Mouse (Mus musculus): ENCODE results near the gene Adh4. TPM values are rescaled to one million over a fixed set of nuclear protein-coding genes. Genes with fewer than 3 reads are reported as not detected.

The Adh4 gene
- polyA plus RNA-seq, 1 experiment = 1.7 TPM

DNA sequence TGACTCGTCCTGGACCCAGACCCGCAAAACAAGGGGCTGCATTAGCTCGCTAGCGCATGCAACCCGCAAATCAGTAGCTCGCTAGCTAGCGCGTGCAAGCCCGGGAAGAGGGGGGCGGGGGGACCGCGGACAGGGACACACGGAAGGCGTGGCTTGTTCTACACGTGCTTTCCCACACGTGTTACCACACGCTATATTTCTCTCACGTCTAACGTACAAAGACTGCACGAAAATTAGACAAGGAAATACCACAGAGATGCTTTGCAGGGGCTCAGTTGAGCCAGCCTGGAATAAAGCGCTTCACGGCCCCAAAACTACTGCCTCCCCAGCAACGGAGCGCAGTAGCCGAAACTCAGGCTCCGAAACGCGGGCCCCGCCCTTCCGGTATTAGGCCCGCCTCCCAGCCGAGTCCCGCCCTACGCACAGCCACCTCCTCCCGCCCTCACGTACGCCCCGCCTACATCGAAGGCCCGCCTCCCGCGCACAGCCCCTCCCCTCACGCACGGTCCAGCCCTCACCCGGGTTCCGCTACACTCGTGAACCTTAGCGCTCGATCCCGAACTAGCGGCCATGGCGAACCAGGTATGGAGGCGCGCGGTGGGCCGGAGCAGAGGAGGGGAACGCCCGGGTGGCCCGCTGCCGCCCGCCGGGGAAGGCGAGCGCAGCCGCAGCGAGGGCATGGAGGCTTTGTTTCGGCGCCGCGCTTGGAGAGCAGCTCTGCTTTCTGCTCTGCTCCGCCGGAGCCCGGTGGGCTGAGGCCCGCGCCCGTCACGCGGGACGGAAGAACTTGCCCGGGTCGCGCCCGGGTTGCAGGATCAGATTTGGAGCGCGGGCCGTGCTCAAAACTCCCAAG lies 27.6 kb downstream of the Adh4 start, which contains the start of gene Adh5:
Gene Adh5 (plus strand): TSS at position 482 of the 853 bp plus-strand sequence.
- Histone ChIP-seq H3K27me3 (ENCODE audit: control insufficient read depth, insufficient read depth, low read length) (no peaks in the 10 kb centered on the region), H3K4me1 (ENCODE audit: control insufficient read depth, insufficient read depth, insufficient read length, low read length) (no peaks in the 10 kb centered on the region; the same call in 1 of the 2 replicates), H3K27ac (ENCODE audit: insufficient read depth, low read depth, low read length) (peak within 1 kb of the TSS; percentile 26; the same call in 1 of the 2 replicates), H3K36me3 (ENCODE audit: control insufficient read depth, insufficient read depth, low read length) (peaks cover 13% of the 10 kb centered on the region), H3K4me3 (ENCODE audit: low read depth, low read length) (peak within 1 kb of the TSS; percentile 91)
- TF ChIP-seq CTCF (IDR thresholded peaks at IDR 0.05; ENCODE audit: extremely low read depth, insufficient read length, insufficient replicate concordance, low read depth, low read length) = no peak
- peak; percentile 60 for TF ChIP-seq POLR2A (IDR thresholded peaks at IDR 0.05; ENCODE audit: low read depth, low read length)
- under 1% methylated on average over 86 of the region's 86 CpGs for WGBS

DNA sequence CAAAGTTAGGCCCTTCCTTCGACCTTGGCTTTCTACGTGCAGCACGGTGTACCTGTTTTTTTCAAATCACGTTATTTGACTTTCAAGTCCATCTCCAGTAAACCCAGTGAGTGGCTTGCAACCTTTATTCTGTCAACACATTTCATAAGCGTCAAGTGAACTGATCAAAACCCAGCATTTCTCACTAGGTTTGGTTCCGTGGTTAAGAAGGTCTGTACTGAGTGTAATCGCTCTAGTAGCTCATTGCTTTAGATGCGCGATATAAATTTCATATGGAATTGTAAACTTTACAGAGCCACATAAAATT lies 28.2 kb downstream of the Adh4 start:
- 2% methylated on average over 9 of the region's 9 CpGs for WGBS

DNA sequence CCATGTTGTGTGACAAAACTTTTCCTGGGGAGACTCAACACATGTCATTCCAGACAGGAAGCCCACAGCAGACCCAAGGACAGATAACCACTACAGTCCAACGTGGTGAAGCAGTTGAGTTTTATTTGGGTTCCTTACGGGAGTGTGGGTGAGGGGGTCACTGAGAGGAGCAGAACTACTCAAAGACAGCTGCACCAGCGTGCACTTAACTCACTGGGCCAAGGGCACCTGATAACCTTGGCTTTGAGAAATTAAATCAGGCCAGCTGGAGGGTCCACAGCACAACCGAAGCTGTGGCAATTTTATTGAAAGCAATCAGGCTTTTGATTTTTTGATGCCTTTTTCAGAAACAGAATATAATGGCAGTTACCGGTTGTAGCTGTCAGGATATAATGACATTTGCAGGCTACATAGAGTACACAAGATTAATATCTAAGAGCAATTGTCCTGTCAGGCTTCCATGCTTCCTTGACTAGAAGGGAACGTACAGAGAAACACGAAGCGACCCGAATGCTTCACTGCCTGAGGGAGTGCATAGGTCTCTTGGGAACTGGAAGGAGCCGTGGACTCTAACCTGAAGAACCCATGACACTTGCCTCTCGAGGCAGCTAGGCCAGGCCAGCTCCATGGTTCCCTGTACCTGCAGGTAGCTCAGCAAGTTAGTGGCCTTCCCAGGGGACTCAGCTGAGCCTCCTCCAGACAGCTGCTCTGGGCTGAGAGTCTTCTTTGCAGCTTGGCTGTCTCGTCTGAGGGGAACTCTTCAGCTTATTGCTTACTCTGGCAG lies 33.0 kb downstream of the Adh4 start:
- H3K36me3 ChIP-seq (ENCODE audit: control insufficient read depth, insufficient read depth, low read length) = peaks cover 50% of the 10 kb centered on the region
- no peak overlapping the region for H3K4me3 ChIP-seq (ENCODE audit: low read depth, low read length)
- TF ChIP-seq CTCF (IDR thresholded peaks at IDR 0.05; ENCODE audit: extremely low read depth, insufficient read length, insufficient replicate concordance, low read depth, low read length) = no peak
- no peak for TF ChIP-seq POLR2A (IDR thresholded peaks at IDR 0.05; ENCODE audit: low read depth, low read length)
- no peak overlapping the region for H3K27ac ChIP-seq (ENCODE audit: insufficient read depth, low read depth, low read length)
- 71% methylated on average over 12 of the region's 12 CpGs for WGBS
- H3K27me3 ChIP-seq (ENCODE audit: control insufficient read depth, insufficient read depth, low read length) = no peaks in the 10 kb centered on the region
- no peaks in the 10 kb centered on the region for H3K4me1 ChIP-seq (ENCODE audit: control insufficient read depth, insufficient read depth, insufficient read length, low read length)

More for the DNA sequence above, 28.2 kb downstream of the Adh4 start:
- TF ChIP-seq CTCF (IDR thresholded peaks at IDR 0.05; ENCODE audit: extremely low read depth, insufficient read length, insufficient replicate concordance, low read depth, low read length) (no peak), POLR2A (IDR thresholded peaks at IDR 0.05; ENCODE audit: low read depth, low read length) (no peak)
- H3K4me1 ChIP-seq (ENCODE audit: control insufficient read depth, insufficient read depth, insufficient read length, low read length) = no peaks in the 10 kb centered on the region; the same call in 1 of the 2 replicates
- H3K4me3 ChIP-seq (ENCODE audit: low read depth, low read length) = peak overlapping the region; percentile 91
- H3K36me3 ChIP-seq (ENCODE audit: control insufficient read depth, insufficient read depth, low read length) = peaks cover 17% of the 10 kb centered on the region
- H3K27me3 ChIP-seq (ENCODE audit: control insufficient read depth, insufficient read depth, low read length) = no peaks in the 10 kb centered on the region
- H3K27ac ChIP-seq (ENCODE audit: insufficient read depth, low read depth, low read length) = peak overlapping the region; percentile 26; the same call in 1 of the 2 replicates

DNA sequence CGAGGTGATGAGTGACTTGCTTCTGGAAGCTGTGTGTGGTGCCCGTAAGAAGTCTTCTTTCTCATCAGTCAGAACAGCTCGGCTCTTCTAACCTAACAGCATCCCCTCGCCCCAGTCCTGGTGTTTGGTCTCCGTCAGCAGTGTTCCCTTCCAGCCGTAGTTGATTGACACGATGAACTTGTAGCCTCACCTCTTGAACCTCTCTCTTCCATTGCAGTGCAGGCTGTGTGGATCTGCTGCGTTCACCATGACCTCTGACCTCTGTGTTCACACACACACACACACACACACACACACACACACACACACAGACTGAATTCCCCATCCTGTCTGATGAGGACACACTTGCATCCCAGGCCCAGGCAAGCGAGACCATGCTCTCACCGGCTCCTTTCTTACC lies 36.9 kb downstream of the Adh4 start:
- H3K27me3 ChIP-seq (ENCODE audit: control insufficient read depth, insufficient read depth, low read length) = no peaks in the 10 kb centered on the region
- H3K36me3 ChIP-seq (ENCODE audit: control insufficient read depth, insufficient read depth, low read length) = peaks cover 61% of the 10 kb centered on the region
- H3K4me1 ChIP-seq (ENCODE audit: control insufficient read depth, insufficient read depth, insufficient read length, low read length) = no peaks in the 10 kb centered on the region
- H3K4me3 ChIP-seq (ENCODE audit: low read depth, low read length) = no peak overlapping the region
- WGBS = 90% methylated on average over 10 of the region's 10 CpGs
- H3K27ac ChIP-seq (ENCODE audit: insufficient read depth, low read depth, low read length) = no peak overlapping the region
- TF ChIP-seq POLR2A (IDR thresholded peaks at IDR 0.05; ENCODE audit: low read depth, low read length) = no peak
- TF ChIP-seq CTCF (IDR thresholded peaks at IDR 0.05; ENCODE audit: extremely low read depth, insufficient read length, insufficient replicate concordance, low read depth, low read length) = no peak

DNA sequence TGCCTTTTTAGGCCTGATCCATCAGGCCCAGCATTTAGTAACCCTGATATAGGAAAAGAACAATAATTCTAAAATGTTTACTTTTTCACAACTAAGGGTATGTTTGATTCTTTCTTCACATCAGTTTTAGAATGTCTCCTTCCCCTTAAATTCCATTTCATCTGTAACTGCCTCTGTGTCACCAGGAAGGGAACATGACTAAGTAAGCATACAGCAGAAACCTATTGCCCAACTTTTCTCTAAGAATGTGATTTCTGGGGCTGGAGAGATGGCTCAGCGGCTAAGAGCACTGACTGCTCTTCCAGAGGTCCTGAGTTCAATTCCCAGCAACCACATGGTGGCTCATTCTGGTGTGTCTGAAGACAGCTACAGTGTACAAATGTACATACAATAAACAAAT lies 39.0 kb downstream of the Adh4 start:
- TF ChIP-seq POLR2A (IDR thresholded peaks at IDR 0.05; ENCODE audit: low read depth, low read length) (no peak), CTCF (IDR thresholded peaks at IDR 0.05; ENCODE audit: extremely low read depth, insufficient read length, insufficient replicate concordance, low read depth, low read length) (no peak)
- Histone ChIP-seq H3K36me3 (ENCODE audit: control insufficient read depth, insufficient read depth, low read length) (peaks cover 64% of the 10 kb centered on the region), H3K27ac (ENCODE audit: insufficient read depth, low read depth, low read length) (no peak overlapping the region), H3K4me1 (ENCODE audit: control insufficient read depth, insufficient read depth, insufficient read length, low read length) (no peaks in the 10 kb centered on the region), H3K4me3 (ENCODE audit: low read depth, low read length) (no peak overlapping the region), H3K27me3 (ENCODE audit: control insufficient read depth, insufficient read depth, low read length) (no peaks in the 10 kb centered on the region)
- 89% methylated on average over 1 of the region's 1 CpGs for WGBS

DNA sequence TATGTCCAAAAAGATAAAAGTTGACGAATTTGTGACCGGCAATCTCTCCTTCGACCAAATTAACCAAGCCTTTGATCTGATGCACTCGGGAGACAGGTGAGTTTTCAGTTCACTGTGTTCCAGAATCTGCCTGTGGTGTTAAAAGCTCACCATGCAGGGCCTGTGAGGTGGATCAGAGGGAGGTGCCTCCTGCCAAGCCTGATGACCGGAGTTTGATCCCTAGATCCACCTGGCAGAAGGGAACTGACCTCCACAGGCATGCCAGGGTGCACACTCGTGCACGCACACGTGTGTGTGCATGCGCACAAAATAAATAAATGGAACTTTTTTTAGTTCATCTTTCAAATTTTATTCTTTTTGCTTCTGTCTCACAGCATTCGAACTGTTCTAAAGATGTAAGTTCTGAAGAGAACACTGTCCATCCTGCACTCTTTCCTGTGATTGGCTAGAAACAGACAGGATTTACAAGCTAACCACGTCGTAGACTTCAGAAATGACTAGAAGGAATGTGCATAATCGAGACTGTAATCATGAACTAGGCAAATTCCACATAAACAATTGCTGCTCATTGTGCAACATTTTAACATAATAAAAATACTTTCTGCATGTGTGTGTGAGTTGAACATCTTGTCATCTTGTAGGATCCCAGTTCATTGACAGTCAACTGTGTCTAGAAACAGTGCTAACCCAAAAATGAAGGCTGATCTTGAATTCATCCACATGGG lies 39.6 kb downstream of the Adh4 start:
- H3K27ac ChIP-seq (ENCODE audit: insufficient read depth, low read depth, low read length) = no peak overlapping the region
- H3K4me1 ChIP-seq (ENCODE audit: control insufficient read depth, insufficient read depth, insufficient read length, low read length) = no peaks in the 10 kb centered on the region
- peaks cover 67% of the 10 kb centered on the region for H3K36me3 ChIP-seq (ENCODE audit: control insufficient read depth, insufficient read depth, low read length)
- no peak for TF ChIP-seq CTCF (IDR thresholded peaks at IDR 0.05; ENCODE audit: extremely low read depth, insufficient read length, insufficient replicate concordance, low read depth, low read length)
- no peak for TF ChIP-seq POLR2A (IDR thresholded peaks at IDR 0.05; ENCODE audit: low read depth, low read length)
- H3K4me3 ChIP-seq (ENCODE audit: low read depth, low read length) = no peak overlapping the region
- no peaks in the 10 kb centered on the region for H3K27me3 ChIP-seq (ENCODE audit: control insufficient read depth, insufficient read depth, low read length)
- 83% methylated on average over 13 of the region's 13 CpGs for WGBS
